Mouse (Mus musculus) gonadal fat pad, adult 2 months (tissue): ENCODE measurements at regions not wholly inside any gene's neighbourhood (a gene's known extent, or its start where the extent isn't known, plus 50 kb on each side); places are given as distances from the start of the nearest gene placed in this dataset.

ENCODE experiments used
- DNase-seq: peaks from one replicate; pipeline ENCODE4 v3.0.0-alpha.2; 2012; ENCODE audit warnings: low read depth

- DNase-seq: peak; percentile 54
Measured at GRCm38 (mm10) chr12:56275556-56276242, 70.0 kb downstream of the Mbip start.

GRCm38 (mm10) chr12:56265049-56265448 lies 80.6 kb downstream of the Mbip start:
- DNase-seq: no peak

- no peak for DNase-seq
Measured at GRCm38 (mm10) chr12:56261471-56261870, 84.2 kb downstream of the Mbip start.

- DNase-seq: no peak
Measured at GRCm38 (mm10) chr12:56258401-56259050, 87.2 kb downstream of the Mbip start.

- no peak for DNase-seq
Measured at GRCm38 (mm10) chr12:56256243-56256881, 89.3 kb downstream of the Mbip start.

- DNase-seq: no peak
Measured at GRCm38 (mm10) chr12:56252612-56253444, 92.9 kb downstream of the Mbip start.

GRCm38 (mm10) chr12:56250262-56250661 lies 95.4 kb downstream of the Mbip start:
- no peak for DNase-seq

GRCm38 (mm10) chr12:56246406-56246805 lies 99.3 kb downstream of the Mbip start:
- peak; percentile 79 for DNase-seq

GRCm38 (mm10) chr12:56242803-56243202 lies 102.9 kb downstream of the Mbip start:
- DNase-seq: no peak

- no peak for DNase-seq
Measured at GRCm38 (mm10) chr12:56241735-56242134, 104.0 kb downstream of the Mbip start.

- no peak for DNase-seq
Measured at GRCm38 (mm10) chr12:56240206-56240605, 105.5 kb downstream of the Mbip start.

- DNase-seq: no peak
Measured at GRCm38 (mm10) chr12:56234571-56234970, 111.1 kb downstream of the Mbip start.

- no peak for DNase-seq
Measured at GRCm38 (mm10) chr12:56233209-56233608, 112.5 kb downstream of the Mbip start.

GRCm38 (mm10) chr12:56224142-56224895 lies 121.4 kb downstream of the Mbip start:
- DNase-seq: peak; percentile 94

- no peak for DNase-seq
Measured at GRCm38 (mm10) chr12:56193524-56193923, 152.2 kb downstream of the Mbip start.

- no peak for DNase-seq
Measured at GRCm38 (mm10) chr12:56189562-56189961, 156.1 kb downstream of the Mbip start.

GRCm38 (mm10) chr12:56160736-56161135 lies 185.0 kb downstream of the Mbip start:
- no peak for DNase-seq

- DNase-seq: peak; percentile 36
Measured at GRCm38 (mm10) chr12:56144359-56144758, 201.3 kb downstream of the Mbip start.

- no peak for DNase-seq
Measured at GRCm38 (mm10) chr12:56143789-56144188, 201.9 kb downstream of the Mbip start.

- DNase-seq: no peak
Measured at GRCm38 (mm10) chr12:56114446-56114845, 231.2 kb downstream of the Mbip start.

GRCm38 (mm10) chr12:56081406-56081805 lies 245.3 kb downstream of the Brms1l start:
- no peak for DNase-seq
